Mouse (Mus musculus) embryonic facial prominence, embryonic 13.5 days (tissue): ENCODE data around the gene Pidd1. TPM values are rescaled to one million over a fixed set of nuclear protein-coding genes. Genes with fewer than 3 reads are reported as not detected.
A peak's percentile ranks its signal among the peaks of the same experiment; 100 is the strongest.

Source experiments
- ATAC-seq: fragments of 200-750 bp; cut with Nextera tagmentation; 2 replicates; pipeline ENCODE4 v1.8.0; 2017; ENCODE audit warnings: low read depth; ENCODE audit not compliant: insufficient number of reproducible peaks, insufficient read depth, low FRiP score, low TSS enrichment
- H3K27ac ChIP-seq: fragments of 300-500 bp; sonication (generic); 2 replicates; pipeline ENCODE4 v1.5.1; 2015; ENCODE audit warnings: moderate library complexity, mild to moderate bottlenecking, inconsistent platforms
- H3K27me3 ChIP-seq: fragments of 300-500 bp; sonication (generic); 2 replicates; pipeline ENCODE4 v1.6.1; 2015; ENCODE audit warnings: mild to moderate bottlenecking, inconsistent platforms
- H3K36me3 ChIP-seq: fragments of 300-500 bp; sonication (generic); 2 replicates; pipeline ENCODE4 v1.6.1; 2015; ENCODE audit warnings: mild to moderate bottlenecking, inconsistent platforms
- H3K4me1 ChIP-seq: fragments of 300-500 bp; sonication (generic); 2 replicates; pipeline ENCODE4 v1.6.1; 2015; ENCODE audit warnings: inconsistent platforms
- H3K4me2 ChIP-seq: fragments of 300-500 bp; sonication (generic); 2 replicates; pipeline ENCODE4 v1.6.1; 2015; ENCODE audit warnings: moderate library complexity, mild to moderate bottlenecking, inconsistent platforms
- H3K4me3 ChIP-seq: fragments of 300-500 bp; sonication (generic); 2 replicates; pipeline ENCODE4 v1.5.1; 2015; ENCODE audit warnings: mild to moderate bottlenecking, inconsistent platforms
- H3K9ac ChIP-seq: fragments of 300-500 bp; sonication (generic); 2 replicates; pipeline ENCODE4 v1.6.1; 2015; ENCODE audit warnings: mild to moderate bottlenecking, inconsistent platforms
- H3K9me3 ChIP-seq: fragments of 300-500 bp; sonication (generic); 2 replicates; pipeline ENCODE4 v1.6.1; 2016; ENCODE audit warnings: inconsistent platforms
- WGBS: fragments of 180-500 bp; shearing (Covaris S2); methylation state at CpG from one replicate; pipeline ENCODE4 v1.1.7; 2015; ENCODE audit warnings: mixed read lengths; 5-methylcytosine and 5-hydroxymethylcytosine counted together
- polyA plus RNA-seq: library from polyadenylated mRNA; unstranded; fragments of >200 nt; fragmentation: Nextera tagmentation; extraction: Ambion mirVana; gene quantifications from 2 replicates; pipeline ENCODE4 v1.2.1, GENCODE M21; 2015

The Pidd1 gene
- polyA plus RNA-seq, 1 experiment from 2014 or later = 11.4 TPM

GRCm38 (mm10) chr7:141471236-141471635 lies 27.4 kb upstream of the Pidd1 start:
- H3K4me1 ChIP-seq = peaks cover 56% of the 10 kb centered on the region
- H3K27me3 ChIP-seq = peaks cover 5% of the 10 kb centered on the region
- H3K4me3 ChIP-seq = no peak overlapping the region
- 92% methylated on average over 1 of the region's 1 CpGs for WGBS
- H3K36me3 ChIP-seq = peaks cover 36% of the 10 kb centered on the region
- H3K4me2 ChIP-seq = no peak overlapping the region
- H3K27ac ChIP-seq = no peak overlapping the region
- no peaks in the 10 kb centered on the region for H3K9me3 ChIP-seq
- ATAC-seq = no peak
- no peak overlapping the region for H3K9ac ChIP-seq

- no peak overlapping the region for H3K9ac ChIP-seq
- H3K4me2 ChIP-seq = no peak overlapping the region
- H3K27me3 ChIP-seq = peaks cover 12% of the 10 kb centered on the region
- H3K27ac ChIP-seq = no peak overlapping the region
- no peaks in the 10 kb centered on the region for H3K9me3 ChIP-seq
- H3K4me1 ChIP-seq = peaks cover 55% of the 10 kb centered on the region
- peaks cover 36% of the 10 kb centered on the region for H3K36me3 ChIP-seq
- WGBS = 94% methylated on average over 10 of the region's 10 CpGs
- no peak for ATAC-seq
- H3K4me3 ChIP-seq = no peak overlapping the region
These were observed 26.8 kb upstream of the Pidd1 start for GRCm38 (mm10) chr7:141470637-141470944.

DNA sequence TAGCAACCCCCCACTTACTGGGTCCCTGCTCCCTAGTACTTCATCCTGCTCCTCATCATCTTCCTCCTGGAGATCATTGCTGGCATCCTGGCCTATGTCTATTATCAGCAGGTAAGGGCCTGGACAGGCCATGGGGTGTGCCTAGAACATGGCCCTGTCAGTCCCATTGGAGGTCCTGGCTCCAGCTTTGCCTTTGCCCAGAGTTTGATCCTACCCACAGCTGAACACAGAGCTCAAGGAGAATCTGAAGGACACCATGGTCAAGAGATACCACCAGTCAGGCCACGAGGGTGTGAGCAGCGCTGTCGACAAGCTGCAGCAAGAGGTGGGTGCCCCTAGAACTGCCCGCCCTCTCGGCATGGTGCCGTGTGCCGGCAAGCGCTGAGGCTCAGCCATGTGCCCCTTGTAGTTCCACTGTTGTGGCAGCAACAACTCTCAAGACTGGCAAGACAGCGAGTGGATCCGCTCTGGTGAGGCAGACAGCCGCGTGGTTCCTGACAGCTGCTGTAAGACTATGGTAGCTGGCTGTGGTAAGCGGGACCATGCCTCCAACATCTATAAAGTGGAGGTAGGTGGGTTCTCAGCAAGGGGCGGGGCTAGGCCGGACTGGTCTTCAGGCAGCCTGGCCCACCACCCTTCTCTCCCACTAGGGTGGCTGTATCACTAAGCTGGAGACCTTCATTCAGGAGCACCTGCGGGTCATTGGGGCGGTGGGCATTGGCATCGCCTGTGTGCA lies 26.2 kb upstream of the Pidd1 start:
- Histone ChIP-seq H3K27ac (no peak overlapping the region), H3K4me1 (peaks cover 58% of the 10 kb centered on the region), H3K4me3 (no peak overlapping the region), H3K4me2 (peak overlapping the region; percentile 75), H3K27me3 (peaks cover 17% of the 10 kb centered on the region), H3K9ac (0 out of 2 replicates have a peak overlapping the region, but pooled peaks have one; percentile 85), H3K36me3 (peaks cover 36% of the 10 kb centered on the region), H3K9me3 (no peaks in the 10 kb centered on the region)
- 93% methylated on average over 18 of the region's 18 CpGs for WGBS
- no peak for ATAC-seq

- peak overlapping the region; percentile 85 for H3K9ac ChIP-seq
- peaks cover 36% of the 10 kb centered on the region for H3K36me3 ChIP-seq
- no peak for ATAC-seq
- H3K27ac ChIP-seq = peak overlapping the region; percentile 84
- WGBS = 80% methylated on average over 6 of the region's 6 CpGs
- no peaks in the 10 kb centered on the region for H3K9me3 ChIP-seq
- peaks cover 24% of the 10 kb centered on the region for H3K27me3 ChIP-seq
- H3K4me3 ChIP-seq = peak overlapping the region; percentile 70
- H3K4me2 ChIP-seq = peak overlapping the region; percentile 75
- H3K4me1 ChIP-seq = peaks cover 64% of the 10 kb centered on the region
These were observed 25.5 kb upstream of the Pidd1 start for GRCm38 (mm10) chr7:141469352-141469751.

GRCm38 (mm10) chr7:141468522-141469211 lies 24.8 kb upstream of the Pidd1 start:
- peak overlapping the region; percentile 75 for H3K4me2 ChIP-seq
- 6% methylated on average over 8 of the region's 8 CpGs for WGBS
- peaks cover 31% of the 10 kb centered on the region for H3K27me3 ChIP-seq
- H3K9ac ChIP-seq = peak overlapping the region; percentile 85
- H3K36me3 ChIP-seq = peaks cover 36% of the 10 kb centered on the region
- peak; percentile 46 for ATAC-seq
- peak overlapping the region; percentile 84 for H3K27ac ChIP-seq
- H3K4me1 ChIP-seq = peaks cover 61% of the 10 kb centered on the region
- peak overlapping the region; percentile 70 for H3K4me3 ChIP-seq
- H3K9me3 ChIP-seq = no peaks in the 10 kb centered on the region

DNA sequence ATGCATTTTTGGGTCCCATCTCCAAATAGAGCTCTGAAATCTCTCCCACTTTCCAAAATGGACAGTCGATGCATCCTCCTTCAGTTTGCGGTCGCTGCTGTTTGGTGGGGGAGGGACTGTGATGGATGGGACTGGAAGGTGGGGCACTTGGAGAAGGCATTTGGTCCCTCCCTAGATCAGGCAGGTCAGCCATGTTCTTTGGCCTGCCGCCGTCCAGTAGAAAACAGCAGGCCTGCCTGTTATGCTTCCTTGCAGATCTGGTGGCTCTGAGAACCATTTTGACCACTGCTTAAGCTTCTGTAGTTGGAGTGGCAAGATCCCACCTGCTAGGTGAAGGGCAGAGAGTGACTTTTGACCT lies 24.3 kb upstream of the Pidd1 start:
- Histone ChIP-seq H3K9me3 (no peaks in the 10 kb centered on the region), H3K27ac (peak overlapping the region; percentile 84), H3K4me1 (peaks cover 56% of the 10 kb centered on the region), H3K36me3 (peaks cover 36% of the 10 kb centered on the region), H3K27me3 (peaks cover 36% of the 10 kb centered on the region), H3K4me2 (peak overlapping the region; percentile 75), H3K9ac (peak overlapping the region; percentile 85), H3K4me3 (peak overlapping the region; percentile 70)
- 14% methylated on average over 5 of the region's 5 CpGs for WGBS
- ATAC-seq = no peak

DNA sequence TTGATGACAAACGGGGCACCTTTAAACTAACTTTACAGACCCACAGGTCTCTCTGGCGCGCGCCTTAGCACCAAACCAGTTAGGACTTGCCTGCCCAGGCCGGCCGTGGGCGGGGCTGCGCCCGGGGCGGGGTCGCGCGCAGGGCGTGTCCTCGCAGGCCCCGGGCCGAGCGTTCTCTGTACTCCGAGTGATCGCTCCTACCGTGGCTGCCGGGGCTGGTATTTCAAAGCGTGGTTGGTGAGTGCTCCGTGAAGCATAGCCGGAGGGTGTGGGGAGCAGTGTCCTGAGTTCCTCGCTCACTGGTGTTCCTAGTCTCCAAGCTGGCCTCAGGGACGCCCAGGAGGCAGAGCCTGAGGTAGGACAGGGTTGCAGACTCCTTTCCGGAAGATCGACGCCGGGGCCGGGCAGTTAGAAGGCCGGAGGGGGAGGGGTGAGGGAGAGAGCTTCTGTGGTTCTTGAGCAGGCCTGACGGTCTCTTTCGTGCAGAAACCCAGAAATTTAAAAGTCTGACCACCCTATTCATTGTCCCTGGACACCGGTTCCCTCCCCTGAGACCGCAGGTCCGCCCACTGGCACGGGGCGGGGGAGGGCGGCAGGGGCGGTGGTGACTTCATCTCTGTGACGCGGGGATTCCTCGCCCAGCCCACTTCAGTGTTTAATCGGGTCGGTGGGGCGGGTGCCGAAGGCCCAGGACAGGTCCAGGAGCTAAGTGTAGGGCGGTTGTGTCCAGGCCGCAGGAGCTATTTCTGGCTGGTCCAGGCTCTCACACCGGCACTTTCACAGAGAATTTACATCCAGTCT lies 23.6 kb upstream of the Pidd1 start, which contains the start of gene Cd151:
Gene Cd151, plus strand, starts transcription at position 163 of the 801 bp plus-strand sequence.
- Histone ChIP-seq H3K4me1 (peaks cover 57% of the 10 kb centered on the region), H3K4me2 (peak within 1 kb of the TSS; percentile 75), H3K27ac (peak within 1 kb of the TSS; percentile 84)

GRCm38 (mm10) chr7:141466607-141467148 lies 22.9 kb upstream of the Pidd1 start:
- H3K36me3 ChIP-seq = peaks cover 25% of the 10 kb centered on the region
- no peak for ATAC-seq
- peaks cover 64% of the 10 kb centered on the region for H3K4me1 ChIP-seq
- H3K9me3 ChIP-seq = no peaks in the 10 kb centered on the region
- peak overlapping the region; percentile 85 for H3K9ac ChIP-seq
- H3K4me3 ChIP-seq = peak overlapping the region; percentile 70
- peaks cover 51% of the 10 kb centered on the region for H3K27me3 ChIP-seq
- 56% methylated on average over 10 of the region's 10 CpGs for WGBS
- peak overlapping the region; percentile 84; the same call in 1 of the 2 replicates for H3K27ac ChIP-seq
- H3K4me2 ChIP-seq = peak overlapping the region; percentile 75

More for the DNA sequence above, 23.6 kb upstream of the Pidd1 start, which contains the start of gene Cd151:
- Histone ChIP-seq H3K4me3 (peak within 1 kb of the TSS; percentile 70), H3K9ac (peak within 1 kb of the TSS; percentile 85), H3K9me3 (no peaks in the 10 kb centered on the region), H3K27me3 (peaks cover 43% of the 10 kb centered on the region), H3K36me3 (peaks cover 31% of the 10 kb centered on the region)
- peak; percentile 76 for ATAC-seq
- WGBS = under 1% methylated on average over 52 of the region's 52 CpGs

- peaks cover 57% of the 10 kb centered on the region for H3K27me3 ChIP-seq
- H3K27ac ChIP-seq = no peak overlapping the region
- H3K4me2 ChIP-seq = 0 out of 2 replicates have a peak overlapping the region, but pooled peaks have one; percentile 59
- no peak for ATAC-seq
- WGBS = 79% methylated on average over 7 of the region's 7 CpGs
- H3K4me3 ChIP-seq = no peak overlapping the region
- peaks cover 20% of the 10 kb centered on the region for H3K36me3 ChIP-seq
- H3K9ac ChIP-seq = no peak overlapping the region
- no peaks in the 10 kb centered on the region for H3K9me3 ChIP-seq
- peaks cover 68% of the 10 kb centered on the region for H3K4me1 ChIP-seq
These were observed 22.2 kb upstream of the Pidd1 start for GRCm38 (mm10) chr7:141466045-141466394.

DNA sequence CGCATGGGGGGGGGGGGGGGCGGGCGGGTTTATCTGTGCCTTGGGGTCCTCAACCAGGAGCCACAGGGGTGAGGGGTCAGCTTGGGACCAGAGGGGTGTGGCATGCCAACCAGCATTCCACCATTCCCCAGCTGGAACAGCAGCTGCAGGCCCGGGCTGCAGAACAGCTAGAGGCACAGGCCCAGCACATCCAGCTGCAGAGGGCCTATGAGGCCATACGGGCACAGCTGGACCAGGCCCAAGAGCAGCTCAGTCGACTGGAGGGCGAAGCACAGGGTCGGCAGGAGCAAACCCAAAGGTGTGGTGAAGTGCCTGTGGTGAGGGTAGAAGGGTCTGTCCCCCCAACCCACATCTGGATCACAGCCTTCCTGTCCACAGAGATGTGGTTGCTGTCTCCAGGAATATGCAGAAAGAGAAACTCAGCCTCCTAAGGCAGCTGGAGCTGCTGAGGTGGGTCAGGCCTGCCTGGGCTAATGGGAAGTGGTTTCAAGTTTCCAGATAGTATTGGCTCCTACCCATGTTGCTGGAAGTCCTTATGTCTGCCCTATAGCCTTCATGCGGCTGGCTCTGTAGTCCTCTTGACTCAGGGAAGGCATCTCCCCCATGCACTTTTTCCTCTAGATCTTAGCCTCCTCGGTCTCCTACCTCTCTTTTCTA lies 21.7 kb upstream of the Pidd1 start:
- Histone ChIP-seq H3K4me2 (peak overlapping the region; percentile 59), H3K4me1 (peaks cover 72% of the 10 kb centered on the region), H3K27me3 (peaks cover 62% of the 10 kb centered on the region), H3K9ac (peak overlapping the region; percentile 61; the same call in 1 of the 2 replicates), H3K4me3 (no peak overlapping the region), H3K27ac (no peak overlapping the region), H3K9me3 (no peaks in the 10 kb centered on the region), H3K36me3 (peaks cover 15% of the 10 kb centered on the region)
- 23% methylated on average over 10 of the region's 10 CpGs for WGBS
- ATAC-seq = no peak
